Mouse (Mus musculus): ENCODE measurements around the gene Gm28051. TPM values are rescaled to one million over a fixed set of nuclear protein-coding genes. Genes with fewer than 3 reads are reported as not detected.

Gene Gm28051
- polyA plus RNA-seq, 1 experiment = 0.26 TPM

- Histone ChIP-seq H3K4me2 (ENCODE audit: low read depth) (no peak overlapping the region), H3K27me3 (ENCODE audit: control insufficient read depth, insufficient read depth, insufficient read length) (no peaks in the 10 kb centered on the region), H3K79me2 (ENCODE audit: control insufficient read depth, insufficient read depth) (no peaks in the 10 kb centered on the region), H3K4me3 (no peak overlapping the region), H3K36me3 (ENCODE audit: control insufficient read depth, insufficient read depth) (no peaks in the 10 kb centered on the region), H3ac (ENCODE audit: control insufficient read depth, insufficient read length) (no peak overlapping the region)
- no peak for TF ChIP-seq MAX (IDR thresholded peaks at IDR 0.05; ENCODE audit: low read depth)
- no peak for TF ChIP-seq POLR2A (IDR thresholded peaks at IDR 0.05; ENCODE audit: insufficient read length, low read depth)
- no peak for TF ChIP-seq MYOD1 (IDR thresholded peaks at IDR 0.05; ENCODE audit: control insufficient read depth in 1 of 3, insufficient read length in 2 of 3, low read depth in 2 of 3)
- TF ChIP-seq POLR2AphosphoS2 (IDR thresholded peaks at IDR 0.05; ENCODE audit: insufficient read length, low read depth) = no peak
- TF ChIP-seq SRF (IDR thresholded peaks at IDR 0.05; ENCODE audit: control insufficient read depth, insufficient read length, low read depth) = no peak
- TF ChIP-seq E2F4 (IDR thresholded peaks at IDR 0.05; ENCODE audit: insufficient read depth) = no peak
- no peak for TF ChIP-seq MYOG (IDR thresholded peaks at IDR 0.05; ENCODE audit: control insufficient read depth in 1 of 3, insufficient read depth in 1 of 3, insufficient read length in 2 of 3, low read depth in 2 of 3)
- TF ChIP-seq CEBPB (IDR thresholded peaks at IDR 0.05; ENCODE audit: insufficient read depth, poor library complexity, severe bottlenecking) = no peak
- TF ChIP-seq TCF12 (IDR thresholded peaks at IDR 0.05; ENCODE audit: insufficient read depth, poor library complexity, severe bottlenecking) = no peak
- no peak for TF ChIP-seq USF1 (IDR thresholded peaks at IDR 0.05; ENCODE audit: low read depth)
- no peak for TF ChIP-seq TCF3 (IDR thresholded peaks at IDR 0.05; ENCODE audit: insufficient read length, low read depth)
- no peak for TF ChIP-seq REST (IDR thresholded peaks at IDR 0.05; ENCODE audit: insufficient read depth, insufficient read length)
Observed at GRCm38 (mm10) chr12:102699156-102699555, 58.4 kb downstream of the Gm28051 start.

GRCm38 (mm10) chr12:102698089-102698684, 59.4 kb downstream of the Gm28051 start:
- TF ChIP-seq POLR2AphosphoS2 (IDR thresholded peaks at IDR 0.05; ENCODE audit: insufficient read length, low read depth) = no peak
- no peak for TF ChIP-seq REST (IDR thresholded peaks at IDR 0.05; ENCODE audit: insufficient read depth, insufficient read length)
- TF ChIP-seq MAX (IDR thresholded peaks at IDR 0.05; ENCODE audit: low read depth) = no peak
- TF ChIP-seq E2F4 (IDR thresholded peaks at IDR 0.05; ENCODE audit: insufficient read depth) = no peak
- TF ChIP-seq CEBPB (IDR thresholded peaks at IDR 0.05; ENCODE audit: insufficient read depth, poor library complexity, severe bottlenecking) = no peak
- no peak for TF ChIP-seq MYOD1 (IDR thresholded peaks at IDR 0.05; ENCODE audit: control insufficient read depth in 1 of 3, insufficient read length in 2 of 3, low read depth in 2 of 3)
- no peak for TF ChIP-seq SRF (IDR thresholded peaks at IDR 0.05; ENCODE audit: control insufficient read depth, insufficient read length, low read depth)
- TF ChIP-seq TCF12 (IDR thresholded peaks at IDR 0.05; ENCODE audit: insufficient read depth, poor library complexity, severe bottlenecking) = no peak
- no peak for TF ChIP-seq POLR2A (IDR thresholded peaks at IDR 0.05; ENCODE audit: insufficient read length, low read depth)
- TF ChIP-seq MYOG (IDR thresholded peaks at IDR 0.05; ENCODE audit: control insufficient read depth in 1 of 3, insufficient read depth in 1 of 3, insufficient read length in 2 of 3, low read depth in 2 of 3) = no peak
- no peak for TF ChIP-seq USF1 (IDR thresholded peaks at IDR 0.05; ENCODE audit: low read depth)
- no peak overlapping the region for H3K4me3 ChIP-seq
- H3ac ChIP-seq (ENCODE audit: control insufficient read depth, insufficient read length) = no peak overlapping the region
- no peaks in the 10 kb centered on the region for H3K36me3 ChIP-seq (ENCODE audit: control insufficient read depth, insufficient read depth)
- no peaks in the 10 kb centered on the region for H3K27me3 ChIP-seq (ENCODE audit: control insufficient read depth, insufficient read depth, insufficient read length)
- no peak overlapping the region for H3K4me2 ChIP-seq (ENCODE audit: low read depth)
- no peaks in the 10 kb centered on the region for H3K79me2 ChIP-seq (ENCODE audit: control insufficient read depth, insufficient read depth)

GRCm38 (mm10) chr12:102697381-102697780, 60.2 kb downstream of the Gm28051 start:
- no peaks in the 10 kb centered on the region for H3K27me3 ChIP-seq (ENCODE audit: control insufficient read depth, insufficient read depth, insufficient read length)
- no peak overlapping the region for H3K4me3 ChIP-seq
- H3K36me3 ChIP-seq (ENCODE audit: control insufficient read depth, insufficient read depth) = no peaks in the 10 kb centered on the region
- no peaks in the 10 kb centered on the region for H3K79me2 ChIP-seq (ENCODE audit: control insufficient read depth, insufficient read depth)
- H3K4me2 ChIP-seq (ENCODE audit: low read depth) = no peak overlapping the region
- H3ac ChIP-seq (ENCODE audit: control insufficient read depth, insufficient read length) = no peak overlapping the region
- TF ChIP-seq USF1 (IDR thresholded peaks at IDR 0.05; ENCODE audit: low read depth) = no peak
- TF ChIP-seq MYOD1 (IDR thresholded peaks at IDR 0.05; ENCODE audit: control insufficient read depth in 1 of 3, insufficient read length in 2 of 3, low read depth in 2 of 3) = no peak
- no peak for TF ChIP-seq POLR2AphosphoS2 (IDR thresholded peaks at IDR 0.05; ENCODE audit: insufficient read length, low read depth)
- TF ChIP-seq TCF3 (IDR thresholded peaks at IDR 0.05; ENCODE audit: insufficient read length, low read depth) = no peak
- no peak for TF ChIP-seq MYOG (IDR thresholded peaks at IDR 0.05; ENCODE audit: control insufficient read depth in 1 of 3, insufficient read depth in 1 of 3, insufficient read length in 2 of 3, low read depth in 2 of 3)
- no peak for TF ChIP-seq MAX (IDR thresholded peaks at IDR 0.05; ENCODE audit: low read depth)
- no peak for TF ChIP-seq E2F4 (IDR thresholded peaks at IDR 0.05; ENCODE audit: insufficient read depth)
- no peak for TF ChIP-seq SRF (IDR thresholded peaks at IDR 0.05; ENCODE audit: control insufficient read depth, insufficient read length, low read depth)
- no peak for TF ChIP-seq REST (IDR thresholded peaks at IDR 0.05; ENCODE audit: insufficient read depth, insufficient read length)

- H3K4me2 ChIP-seq (ENCODE audit: low read depth) = no peak overlapping the region
- no peaks in the 10 kb centered on the region for H3K79me2 ChIP-seq (ENCODE audit: control insufficient read depth, insufficient read depth)
- no peaks in the 10 kb centered on the region for H3K36me3 ChIP-seq (ENCODE audit: control insufficient read depth, insufficient read depth)
- no peaks in the 10 kb centered on the region for H3K27me3 ChIP-seq (ENCODE audit: control insufficient read depth, insufficient read depth, insufficient read length)
- no peak overlapping the region for H3ac ChIP-seq (ENCODE audit: control insufficient read depth, insufficient read length)
- TF ChIP-seq E2F4 (IDR thresholded peaks at IDR 0.05; ENCODE audit: insufficient read depth) (no peak), CEBPB (IDR thresholded peaks at IDR 0.05; ENCODE audit: insufficient read depth, poor library complexity, severe bottlenecking) (no peak), TCF12 (IDR thresholded peaks at IDR 0.05; ENCODE audit: insufficient read depth, poor library complexity, severe bottlenecking) (no peak), TCF3 (IDR thresholded peaks at IDR 0.05; ENCODE audit: insufficient read length, low read depth) (no peak), SRF (IDR thresholded peaks at IDR 0.05; ENCODE audit: control insufficient read depth, insufficient read length, low read depth) (no peak), USF1 (IDR thresholded peaks at IDR 0.05; ENCODE audit: low read depth) (no peak)
- H3K4me3 ChIP-seq = no peak overlapping the region
Observed at GRCm38 (mm10) chr12:102696635-102697354, 60.8 kb downstream of the Gm28051 start.

All from myocyte (in vitro differentiated cells).